Mouse (Mus musculus): ENCODE measurements at regions not wholly inside any gene's neighbourhood (a gene's known extent, or its start where the extent isn't known, plus 50 kb on each side); places are given as distances from the start of the nearest gene placed in this dataset.

DNA sequence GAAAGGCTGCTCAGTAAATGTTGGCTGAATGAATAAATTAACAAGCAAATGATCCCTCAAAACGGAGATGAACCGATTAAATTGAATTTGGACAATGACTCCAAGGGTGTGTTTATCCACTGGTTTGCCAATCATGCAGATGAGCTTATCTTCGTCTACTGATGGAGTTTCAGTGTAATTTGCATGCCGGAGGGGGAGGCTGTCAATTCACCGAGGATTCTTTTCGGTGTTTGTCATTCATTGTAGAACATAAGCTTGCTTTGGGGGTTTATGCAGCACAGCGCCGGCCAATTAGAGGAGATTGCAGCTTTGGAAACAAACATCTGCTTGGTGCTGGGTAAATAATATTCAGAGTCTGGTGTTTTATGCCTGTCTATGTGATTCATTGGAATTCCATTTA lies 132.7 kb downstream of the Otoa start:
- DNase-seq (ENCODE audit: low read depth, low spot score) = no peak

DNA sequence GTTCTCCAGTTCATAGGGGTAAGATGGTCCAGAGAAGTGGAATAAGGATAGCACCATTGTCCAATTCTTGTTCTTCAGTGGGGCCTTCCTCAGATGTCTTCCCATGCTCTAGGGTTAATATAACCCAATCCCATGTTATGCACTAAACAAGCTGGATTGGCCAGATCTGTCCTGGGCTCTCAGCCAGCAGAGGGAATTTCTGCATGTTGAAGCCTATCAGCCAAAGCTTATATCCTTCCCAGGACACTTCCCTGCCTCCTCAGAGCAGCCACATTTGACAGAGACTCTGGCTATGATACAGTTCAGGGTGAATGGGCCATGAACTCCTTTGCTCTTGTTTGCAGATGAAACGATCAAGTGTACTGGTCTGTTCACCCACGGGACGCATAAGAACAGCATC lies 133.6 kb downstream of the Otoa start:
- DNase-seq (ENCODE audit: low read depth, low spot score) = no peak

DNA sequence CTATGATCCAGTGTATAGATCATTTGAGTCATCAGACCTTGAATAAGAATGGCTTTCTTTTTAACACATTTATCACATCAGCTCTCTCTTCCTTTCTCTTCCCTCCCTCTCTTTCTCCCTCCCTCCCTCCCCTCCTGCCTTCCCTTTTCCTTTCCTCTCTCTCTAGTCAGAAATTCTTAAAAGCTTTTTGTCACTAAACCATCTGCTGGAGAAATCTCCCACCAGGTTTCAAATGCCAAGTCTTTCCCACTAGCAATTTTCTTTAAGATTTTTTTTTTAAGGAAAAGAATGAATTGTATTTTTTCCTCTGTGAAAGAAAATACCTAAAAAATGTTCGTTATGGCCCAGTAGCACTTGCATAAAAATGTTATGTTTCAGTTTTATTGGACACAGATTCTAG lies 134.3 kb downstream of the Otoa start:
- DNase-seq (ENCODE audit: low read depth, low spot score) = no peak

DNA sequence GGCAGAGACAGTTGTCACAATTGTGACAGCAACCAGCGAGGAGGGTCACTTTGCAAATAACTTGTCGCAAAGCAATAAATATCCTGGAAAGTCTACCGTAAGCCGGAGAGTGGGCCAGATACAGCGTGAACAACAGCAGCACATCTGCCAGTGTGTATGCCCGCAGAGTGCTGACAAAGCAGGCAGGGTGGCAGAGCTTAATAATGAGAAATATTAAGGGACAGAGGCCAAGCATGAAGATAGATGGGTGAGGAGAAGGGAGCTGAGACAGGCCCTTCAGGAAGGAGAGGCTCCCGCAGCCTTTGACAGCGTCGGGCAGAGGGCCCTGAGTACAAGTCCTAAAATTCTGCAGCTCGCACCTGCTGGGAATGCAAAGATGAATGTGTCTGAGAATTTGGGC lies 136.6 kb downstream of the Otoa start:
- DNase-seq (ENCODE audit: low read depth, low spot score) = no peak

DNA sequence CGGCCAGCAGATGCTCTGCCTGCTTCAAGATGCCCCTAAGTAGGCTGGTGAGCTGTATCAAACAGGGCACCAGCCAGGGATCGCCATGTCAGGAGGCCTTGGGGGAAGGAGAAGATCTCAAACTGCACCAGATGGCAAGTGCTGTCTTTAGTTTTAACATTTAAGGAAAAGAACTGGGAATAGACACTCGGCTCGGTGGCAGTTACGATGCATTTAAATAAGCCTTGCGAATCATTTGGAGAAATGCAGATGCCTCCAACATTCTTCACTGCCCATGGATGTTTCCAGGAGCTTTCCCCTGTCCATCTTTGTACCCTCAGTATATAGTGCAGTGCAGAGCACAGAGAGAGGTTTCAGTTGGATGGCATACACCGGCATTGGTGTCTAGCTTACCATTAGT lies 139.7 kb downstream of the Otoa start:
- no peak for DNase-seq (ENCODE audit: low read depth, low spot score)

DNA sequence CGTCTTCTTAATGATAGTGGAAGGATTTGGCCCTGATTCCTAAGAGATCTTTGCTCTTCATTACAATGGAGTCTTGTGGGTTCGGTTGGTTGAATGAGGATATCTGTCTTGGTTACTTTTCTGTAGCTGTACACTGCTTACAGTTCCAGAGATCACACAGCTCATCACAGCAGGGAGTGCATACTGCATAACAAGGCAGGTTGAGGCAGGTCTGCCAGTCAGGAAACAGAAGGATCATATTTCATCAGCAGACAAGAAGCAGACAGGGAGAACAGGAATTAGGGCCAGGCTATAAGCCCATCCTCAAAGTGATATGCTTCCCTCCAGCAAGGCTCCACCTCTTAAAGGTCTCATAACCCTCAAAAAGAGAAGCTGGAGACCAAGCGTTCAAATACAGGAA lies 150.4 kb downstream of the Otoa start:
- DNase-seq (ENCODE audit: low read depth, low spot score) = peak; percentile 89

DNA sequence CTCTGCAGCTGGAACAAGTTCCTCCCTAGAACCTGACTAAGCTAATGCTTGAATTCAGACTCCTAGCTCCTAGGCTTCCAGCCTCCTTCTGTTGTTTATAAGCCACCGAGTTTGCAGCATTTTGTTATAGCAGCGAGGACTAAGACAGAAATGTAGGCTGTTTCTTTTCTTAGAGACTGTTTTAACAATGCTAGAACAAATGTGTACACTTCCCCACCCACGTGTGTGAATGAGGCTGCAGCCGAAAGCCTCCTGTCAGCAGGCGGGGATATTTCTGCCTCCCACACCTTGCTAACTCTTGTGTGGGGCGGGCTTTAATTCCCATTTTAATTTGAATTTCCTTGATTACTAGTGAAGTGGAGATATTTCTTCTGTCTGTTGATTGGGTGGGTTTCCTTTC lies 153.4 kb downstream of the Otoa start:
- DNase-seq (ENCODE audit: low read depth, low spot score) = no peak

DNA sequence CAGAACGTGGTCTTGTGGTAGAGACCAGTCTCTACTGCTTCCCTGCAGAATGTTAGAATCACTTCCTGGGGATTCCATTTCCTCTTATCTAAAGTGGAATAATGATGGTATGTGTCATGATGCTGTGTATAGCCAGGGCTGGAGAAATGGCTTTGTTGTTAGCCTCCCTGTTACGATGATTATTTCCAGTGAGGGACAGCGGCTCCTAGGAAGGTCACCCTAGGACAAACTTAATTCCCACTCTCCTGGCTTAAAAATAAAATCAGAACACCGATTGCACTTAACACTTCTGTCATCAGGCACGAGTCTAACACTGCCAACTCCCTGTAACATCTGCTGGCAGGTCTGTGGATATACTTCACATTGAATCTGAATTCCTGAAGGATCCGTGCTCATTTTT lies 151.9 kb upstream of the Hs3st2 start:
- DNase-seq (ENCODE audit: low read depth, low spot score) = no peak

DNA sequence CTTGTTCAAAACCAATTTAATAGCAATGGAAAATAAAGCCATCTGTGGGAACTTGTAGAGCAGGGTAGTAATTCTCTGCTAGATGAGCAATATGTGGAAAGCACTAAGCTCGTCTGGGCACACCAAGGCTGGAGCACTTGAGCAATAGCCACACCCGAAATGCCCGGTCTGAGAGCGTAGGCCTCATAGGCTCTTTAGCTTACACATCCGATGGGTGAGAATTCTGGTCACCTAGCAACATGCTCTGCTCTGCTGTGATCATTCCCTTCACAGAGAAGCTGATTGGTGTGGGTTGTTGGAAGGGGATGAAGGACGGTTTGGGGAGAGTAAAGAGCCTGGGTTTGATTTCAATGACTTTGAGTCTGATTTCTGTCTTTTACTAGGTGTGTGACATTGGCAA lies 143.8 kb upstream of the Hs3st2 start:
- DNase-seq (ENCODE audit: low read depth, low spot score) = peak; percentile 25

DNA sequence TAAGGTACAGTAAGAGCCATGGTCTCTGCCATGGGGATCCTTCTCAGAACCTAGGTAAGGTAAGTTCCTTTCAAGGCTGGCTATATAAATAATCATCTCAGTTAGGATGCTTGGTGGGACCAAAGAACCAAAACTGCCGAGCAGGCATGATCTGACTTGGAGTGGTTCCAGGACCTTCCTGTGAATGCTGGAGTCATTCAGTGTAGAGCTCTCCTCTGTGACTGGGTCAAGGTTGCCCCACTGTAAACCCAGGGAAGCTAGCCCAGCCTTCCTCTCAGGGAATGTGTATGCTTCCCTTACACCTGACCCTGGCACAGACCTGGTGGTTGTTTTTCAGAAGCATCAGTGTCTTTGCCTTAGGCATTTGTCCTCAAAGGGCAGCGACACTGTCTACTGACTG lies 134.2 kb upstream of the Hs3st2 start:
- DNase-seq (ENCODE audit: low read depth, low spot score) = no peak

DNA sequence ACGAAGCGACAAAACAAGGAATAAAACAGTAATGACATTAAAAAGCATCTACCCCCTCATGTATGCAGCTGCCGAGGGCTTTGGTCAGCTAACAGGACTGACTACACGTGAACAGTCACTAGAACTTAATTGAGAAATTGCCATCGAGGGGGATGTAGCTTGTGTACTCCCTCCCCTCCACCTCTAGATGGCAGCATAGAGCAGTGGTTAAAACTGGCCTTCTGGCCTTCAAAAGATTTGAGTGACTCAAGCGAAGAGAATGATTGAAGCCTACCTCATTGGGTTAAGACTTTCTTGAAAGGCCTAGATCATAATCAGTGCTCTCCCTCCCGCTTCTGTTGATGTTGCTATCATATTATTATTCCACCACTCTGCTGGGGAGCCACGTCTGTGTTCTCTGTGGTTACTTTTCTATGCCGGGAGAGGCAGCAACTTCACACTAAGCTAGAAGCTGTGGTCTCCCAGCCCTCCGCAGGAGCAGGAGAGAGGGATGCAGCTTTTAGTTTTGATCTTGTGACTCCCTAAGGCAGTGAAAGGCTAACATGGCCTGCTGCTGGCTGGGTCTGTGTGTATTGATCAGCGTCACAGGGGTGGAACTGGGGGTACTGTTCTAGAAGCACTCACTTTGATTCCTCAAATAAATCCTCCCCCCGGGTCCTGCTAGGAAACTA lies 132.7 kb upstream of the Hs3st2 start:
- DNase-seq (ENCODE audit: low read depth, low spot score) = peak; percentile 68

DNA sequence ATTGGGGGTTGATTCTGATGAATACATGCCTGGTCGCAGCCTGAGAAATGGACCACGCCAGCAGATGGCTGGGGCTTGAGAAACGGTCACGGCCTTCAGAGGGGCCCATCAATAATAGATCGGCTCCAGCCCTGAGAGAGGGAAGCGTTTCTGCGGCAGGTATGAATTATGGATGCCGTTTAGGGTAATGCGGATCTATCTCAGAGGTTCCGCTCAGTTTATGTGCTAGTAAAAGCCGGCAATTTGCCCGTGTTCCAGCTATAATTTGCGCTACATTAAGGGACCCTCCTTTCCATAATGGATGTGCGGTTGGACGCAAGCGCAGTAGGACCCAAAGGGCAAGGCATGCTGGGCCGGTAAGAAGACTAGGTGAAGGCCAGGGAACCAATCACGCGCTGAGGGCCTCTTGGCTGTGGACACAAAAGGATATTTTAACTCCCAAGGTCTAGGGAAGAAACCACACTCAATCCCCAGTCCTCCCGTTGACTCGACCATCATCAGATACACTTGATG lies 132.1 kb upstream of the Hs3st2 start:
- peak; percentile 5 for DNase-seq (ENCODE audit: low read depth, low spot score)

DNA sequence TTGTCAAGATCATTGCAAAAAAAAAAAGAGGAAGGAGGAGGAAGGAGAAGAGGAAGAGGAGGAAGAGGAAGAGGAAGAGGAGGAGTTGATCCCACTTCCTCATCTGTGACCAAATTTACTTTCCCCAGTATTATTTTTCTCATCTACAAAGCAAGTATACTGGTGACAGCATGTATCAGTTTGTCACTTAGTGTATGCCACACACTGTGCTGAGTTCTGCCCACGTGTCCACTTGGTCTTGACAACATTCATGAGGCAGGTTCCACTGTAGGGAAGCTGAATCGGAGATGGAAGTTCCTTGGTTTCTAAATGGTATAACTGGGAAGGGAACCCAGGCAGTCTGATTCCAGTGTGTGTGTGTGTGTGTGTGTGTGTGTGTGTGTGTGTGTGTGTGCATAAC lies 122.3 kb upstream of the Hs3st2 start:
- DNase-seq (ENCODE audit: low read depth, low spot score) = no peak

DNA sequence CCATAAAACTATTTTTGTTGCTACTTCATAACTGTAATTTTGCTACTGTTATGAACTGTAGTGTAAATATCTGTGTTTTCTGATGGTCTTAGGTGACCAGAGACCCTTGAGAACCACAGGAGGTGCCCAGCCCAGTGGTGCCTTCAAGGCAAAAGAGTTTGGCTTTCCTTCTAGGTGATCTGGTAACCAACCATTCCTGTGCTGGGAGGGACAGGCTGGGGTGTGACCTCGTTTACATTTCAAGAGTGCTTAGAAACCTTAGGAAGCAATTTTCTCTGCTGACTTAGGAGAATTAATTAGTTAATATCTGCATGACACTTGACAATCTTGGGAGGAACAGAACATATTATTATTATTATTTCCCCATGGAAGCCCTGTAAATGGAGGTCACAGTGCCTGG lies 111.1 kb upstream of the Hs3st2 start:
- DNase-seq (ENCODE audit: low read depth, low spot score) = peak; percentile 32

DNA sequence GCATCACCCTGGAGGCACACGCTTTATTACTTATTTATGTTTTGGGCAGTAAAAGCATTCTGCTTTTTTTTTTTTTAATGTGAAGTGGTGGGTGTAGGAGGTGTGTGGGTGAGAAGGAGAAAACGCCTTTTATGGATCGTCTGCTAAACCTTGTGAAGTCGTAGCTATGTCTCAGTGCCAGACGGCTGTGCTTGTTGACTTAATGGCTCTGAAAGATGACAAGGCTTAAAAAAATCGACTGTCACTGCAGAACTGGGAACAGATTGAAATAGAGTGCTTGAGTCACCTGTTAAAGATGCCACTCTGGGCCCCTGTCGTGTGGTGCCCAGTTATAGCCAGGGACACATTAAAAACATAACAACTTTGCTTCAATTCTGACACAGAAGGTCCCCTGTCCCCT lies 109.5 kb upstream of the Hs3st2 start:
- DNase-seq (ENCODE audit: low read depth, low spot score) = no peak

DNA sequence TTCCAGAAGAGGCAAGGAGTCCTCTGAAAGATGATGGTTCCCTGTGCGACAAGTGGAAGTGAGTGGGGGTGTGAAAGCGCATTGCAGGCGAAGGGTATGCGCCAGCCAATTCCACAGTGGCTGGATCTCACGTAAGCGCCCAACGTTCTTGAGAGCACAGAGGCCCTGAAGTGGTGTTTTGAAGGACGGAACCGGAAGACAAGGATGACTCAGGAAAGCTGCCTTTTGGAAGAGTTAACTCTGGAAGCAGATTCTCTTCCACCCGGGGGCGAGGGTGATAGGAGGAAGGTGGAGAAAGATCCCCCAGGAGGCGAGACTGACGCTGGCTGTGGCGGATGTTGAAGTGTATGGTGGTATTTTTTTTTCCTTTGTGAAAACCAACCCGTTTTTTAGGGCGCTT lies 101.9 kb upstream of the Hs3st2 start:
- no peak for DNase-seq (ENCODE audit: low read depth, low spot score)

DNA sequence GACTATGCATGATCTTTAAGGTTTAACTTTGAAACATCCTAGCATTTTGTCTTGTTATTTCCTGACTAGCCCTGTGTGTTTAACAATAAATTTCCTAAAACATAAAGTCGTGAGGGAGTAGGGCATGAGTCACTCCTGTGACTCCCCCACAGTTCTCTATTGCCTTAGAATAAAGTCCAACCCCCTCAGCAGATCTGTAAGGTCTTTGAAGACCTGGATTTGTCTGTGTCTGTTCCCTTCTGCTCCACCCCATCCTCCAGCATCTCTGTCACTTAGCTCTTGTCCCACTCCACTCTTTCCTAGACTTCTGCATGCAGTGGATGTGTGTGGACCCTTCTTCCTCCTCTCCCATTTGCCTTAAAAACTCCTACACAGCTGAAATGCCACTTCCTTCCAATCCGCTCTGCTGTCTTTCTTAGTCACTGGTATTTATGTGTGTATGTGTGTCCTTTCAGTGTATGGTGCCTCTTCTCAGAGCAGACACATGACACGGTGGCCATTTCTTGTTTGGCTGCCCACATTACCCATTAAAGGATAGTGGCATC lies 95.4 kb upstream of the Hs3st2 start:
- DNase-seq (ENCODE audit: low read depth, low spot score) = no peak

DNA sequence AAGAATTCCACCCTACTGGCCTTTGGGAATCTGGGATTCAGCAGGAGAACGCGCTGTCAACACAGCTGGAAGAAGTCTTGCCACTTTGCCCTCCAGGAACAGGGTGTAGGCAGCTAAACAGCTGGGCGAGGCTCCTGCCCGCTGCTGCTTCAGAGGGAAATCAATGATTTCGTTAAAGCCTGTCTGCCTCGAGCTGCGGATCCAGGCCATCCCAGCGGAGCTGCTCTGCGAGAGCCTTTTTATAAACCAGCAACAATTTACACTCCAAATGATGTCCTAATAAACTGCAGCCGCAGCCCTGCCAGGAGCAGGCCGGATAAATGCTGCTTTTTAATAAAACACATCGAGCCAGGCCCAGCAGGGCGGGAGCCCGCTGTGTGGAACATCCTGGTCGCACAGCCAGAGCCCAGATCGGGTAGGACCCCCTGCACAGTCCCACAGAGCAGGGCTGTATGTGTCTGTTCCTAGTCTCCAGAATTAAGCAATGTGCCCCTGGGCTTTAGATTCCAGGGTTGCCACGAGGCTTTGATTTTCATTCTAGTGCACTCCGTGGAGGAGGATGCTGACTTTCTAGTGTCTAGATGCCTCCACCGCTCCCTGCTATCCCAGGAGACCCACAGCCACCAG lies 78.6 kb upstream of the Hs3st2 start:
- DNase-seq (ENCODE audit: low read depth, low spot score) = peak; percentile 9

DNA sequence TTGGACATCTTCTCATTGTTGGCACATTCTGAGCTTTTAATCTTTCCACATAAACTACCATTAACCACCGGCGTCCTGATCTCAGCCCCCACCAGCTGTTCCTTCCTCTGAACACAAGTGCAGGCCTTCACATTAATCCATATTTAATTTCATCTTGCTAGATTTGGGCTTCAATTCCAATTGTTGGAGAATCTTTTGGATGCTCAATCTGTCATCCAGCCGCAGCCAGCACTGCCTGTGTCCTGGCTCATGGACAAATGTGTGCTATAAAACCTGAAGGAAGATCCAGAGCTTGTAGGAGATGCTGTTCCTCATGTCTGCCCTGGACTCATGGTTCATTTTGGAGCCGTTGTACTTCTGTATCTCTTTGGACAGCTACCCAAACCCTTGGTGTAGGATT lies 77.1 kb upstream of the Hs3st2 start:
- DNase-seq (ENCODE audit: low read depth, low spot score) = no peak

DNA sequence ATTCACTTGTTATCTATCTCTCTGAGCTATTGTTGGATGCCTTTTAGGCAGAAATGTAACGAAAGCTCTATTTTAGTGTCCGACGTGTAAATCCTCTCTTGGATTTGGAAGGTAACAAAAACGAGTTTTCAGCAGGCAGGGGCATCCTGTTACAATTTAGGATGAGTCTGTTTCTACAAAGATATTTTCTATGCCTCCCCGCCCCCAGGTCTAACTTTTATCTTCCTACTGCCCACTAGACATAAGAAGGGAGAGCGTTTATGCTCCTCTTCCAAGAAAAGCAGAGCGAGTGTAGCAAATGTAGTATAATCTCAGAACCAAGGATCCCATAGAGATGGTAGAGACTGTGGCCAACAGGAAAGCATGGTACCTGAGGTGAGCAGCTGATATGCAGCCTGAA lies 62.4 kb upstream of the Hs3st2 start:
- DNase-seq (ENCODE audit: low read depth, low spot score) = no peak

DNA sequence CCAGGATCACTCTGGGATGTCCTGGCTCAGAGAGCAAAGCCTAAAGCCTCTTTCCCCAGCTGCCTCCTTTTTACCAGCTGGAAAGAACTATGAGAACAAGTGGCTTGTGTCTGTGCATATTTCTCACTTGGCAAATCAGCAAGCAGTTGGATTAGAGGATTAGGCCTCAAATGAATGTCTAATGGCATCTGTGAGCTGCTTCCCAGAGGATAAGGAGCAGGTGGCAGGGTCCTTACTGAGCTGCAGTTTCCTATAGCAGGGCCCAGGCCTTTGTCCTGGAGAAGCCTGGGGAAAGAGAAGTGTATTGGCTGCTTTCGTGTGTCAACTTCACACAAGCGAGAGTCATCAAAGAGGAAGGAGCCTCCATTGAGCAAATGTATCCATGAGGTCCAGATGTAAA lies 59.1 kb upstream of the Hs3st2 start:
- DNase-seq (ENCODE audit: low read depth, low spot score) = no peak

DNA sequence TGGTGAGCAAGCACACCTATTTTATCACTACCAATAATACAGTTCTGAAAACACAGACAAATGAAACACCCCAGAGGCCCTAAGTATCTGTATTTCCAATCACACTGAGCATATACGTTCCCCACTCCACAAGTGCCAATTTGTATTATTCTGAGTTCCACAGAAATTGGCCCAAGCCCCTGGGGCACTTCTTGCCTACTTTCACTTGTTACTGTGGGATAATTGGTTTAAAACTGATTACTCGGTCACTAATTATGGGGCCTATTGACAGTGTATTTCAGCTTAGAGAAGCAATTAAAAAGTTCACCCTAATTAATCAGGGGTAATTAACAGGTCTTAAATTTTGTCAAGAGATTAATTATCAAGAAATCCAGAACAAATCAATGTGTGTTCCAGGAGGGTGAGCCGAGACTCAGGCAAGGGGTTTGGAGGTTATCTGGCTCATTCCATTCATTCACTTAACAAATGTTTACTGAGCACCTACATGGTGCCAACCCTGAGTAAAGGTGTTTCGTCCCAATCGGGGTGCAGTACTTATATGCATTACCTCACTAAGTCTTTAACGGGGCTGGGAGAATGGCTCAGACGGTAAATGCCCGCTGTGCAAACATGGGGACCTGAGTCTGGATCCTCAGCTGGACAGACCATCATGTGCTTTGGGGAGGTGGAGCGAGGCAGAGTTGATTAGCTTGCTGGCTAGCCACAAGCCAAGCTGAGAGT lies 56.1 kb upstream of the Hs3st2 start:
- DNase-seq (ENCODE audit: low read depth, low spot score) = no peak

DNA sequence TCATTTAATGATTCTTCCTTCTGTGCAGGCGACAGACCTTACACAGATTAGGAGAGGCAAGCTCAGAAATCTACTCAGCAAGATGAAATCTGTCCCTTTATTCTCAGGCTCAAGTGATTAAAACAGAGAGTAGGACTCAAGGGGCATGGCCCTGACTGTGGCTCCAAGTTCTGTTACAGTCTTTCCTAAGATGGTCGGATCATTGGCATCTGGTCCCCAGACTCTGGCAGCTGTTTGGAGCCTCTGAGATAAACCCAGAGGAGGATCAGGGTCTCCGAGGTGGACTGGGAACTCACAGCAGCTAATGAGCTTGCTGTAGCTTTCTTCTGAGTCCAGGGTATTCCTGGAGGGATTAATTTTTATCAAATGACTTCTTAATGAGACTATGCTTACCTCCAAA lies 51.7 kb upstream of the Hs3st2 start:
- DNase-seq (ENCODE audit: low read depth, low spot score) = no peak
